Mouse (Mus musculus): ENCODE data around the gene Gm7534.

DNA sequence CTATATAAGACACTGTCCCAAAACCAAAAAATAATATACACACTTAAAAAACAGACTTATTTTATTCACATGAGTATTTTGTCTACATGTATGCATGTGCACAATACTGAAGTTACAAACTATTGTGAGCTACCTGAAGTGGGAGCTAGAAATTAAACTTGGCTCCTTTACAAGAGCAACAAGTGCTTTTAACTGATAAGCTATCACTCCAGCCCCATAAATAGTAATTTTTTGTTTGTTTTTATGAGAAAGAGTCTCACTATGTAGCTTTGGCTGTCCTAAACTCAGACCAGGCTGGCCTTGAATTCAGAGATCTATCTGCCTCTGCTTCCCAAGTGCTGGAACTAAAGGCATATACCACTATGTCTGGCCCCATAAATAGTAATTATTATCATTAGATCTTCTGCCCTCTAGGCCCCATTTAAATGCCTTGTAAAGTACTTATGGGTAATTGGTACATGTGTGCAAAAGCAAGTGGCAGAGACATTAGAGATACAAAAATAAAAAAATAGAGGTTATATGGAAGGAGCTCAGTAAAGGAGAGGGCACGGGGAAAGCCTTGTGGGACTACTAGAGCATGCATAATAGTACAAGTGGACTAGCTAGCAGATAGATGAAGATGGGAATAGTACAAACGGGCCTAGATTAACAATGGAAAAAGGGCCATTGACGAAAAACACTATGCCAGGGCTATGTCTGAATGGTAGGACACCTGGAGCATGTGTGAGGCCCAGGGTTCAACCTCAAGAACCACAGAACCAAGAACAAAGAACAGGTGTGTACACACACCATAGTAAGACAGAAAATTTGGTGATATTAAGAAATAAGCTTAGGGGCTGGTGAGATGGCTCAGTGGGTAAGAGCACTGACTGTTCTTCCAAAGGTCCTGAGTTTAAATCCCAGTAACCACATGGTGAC, 37.0 kb downstream of the Gm7534 start:
- TF ChIP-seq CTCF (IDR thresholded peaks at IDR 0.05; ENCODE audit: control insufficient read depth, insufficient read depth, insufficient read length) (no peak), USF1 (IDR thresholded peaks at IDR 0.05; ENCODE audit: low read depth) (no peak)

Data from C2C12 (cell line).